Mouse (Mus musculus): ENCODE measurements around the gene Mrps18b.
"Not testable (repeated sequence)": the region's sequence is repeated elsewhere in the genome, so short reads cannot be mapped to it uniquely, and the experiment has no call there.

- TF ChIP-seq CTCF (IDR thresholded peaks at IDR 0.05; ENCODE audit: extremely low read depth, insufficient read length, insufficient replicate concordance, low read depth, low read length); POLR2A (IDR thresholded peaks at IDR 0.05; ENCODE audit: low read depth, low read length): not testable (repeated sequence)
Observed at GRCm38 (mm10) chr17:35952559-35952958, 36.4 kb upstream of the Mrps18b start.
